Mouse (Mus musculus): Measurements from ENCODE around the gene Ncs1.

Ncs1 gene

DNA sequence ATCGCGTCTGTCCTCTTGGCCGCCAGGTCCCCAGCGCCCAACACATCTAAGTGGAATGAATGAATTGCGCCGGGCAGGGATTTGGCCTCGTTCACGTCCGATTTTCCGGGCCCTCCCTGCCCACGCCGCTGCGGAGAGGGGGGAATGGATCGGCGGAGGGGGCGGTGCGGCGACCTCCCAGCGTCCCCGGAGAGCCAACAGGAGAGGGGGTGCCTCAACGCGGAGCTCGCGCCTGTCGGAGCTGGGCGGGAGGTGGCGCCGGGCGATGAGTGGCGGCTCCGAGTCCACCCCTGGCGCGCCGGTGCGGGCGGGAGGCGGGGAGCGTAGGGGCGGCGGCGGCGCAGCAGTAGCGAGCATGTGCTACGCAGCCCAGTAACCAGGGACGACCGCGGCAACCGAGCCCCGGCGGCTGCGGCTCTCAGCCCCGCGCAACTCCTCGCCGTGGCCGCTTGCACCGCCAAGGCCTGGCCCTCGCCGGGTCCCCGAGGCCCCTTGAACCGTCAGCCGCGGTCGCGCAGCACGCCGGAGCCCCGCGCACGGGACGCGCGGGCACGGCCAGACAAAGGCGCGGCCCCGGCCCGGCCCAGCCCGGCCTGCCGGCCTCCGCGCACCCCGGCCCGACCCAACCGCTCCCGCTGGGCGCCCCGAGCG, at the start of gene Ncs1:
Gene Ncs1 (plus strand): TSS at position 333 of the 651 bp plus-strand sequence.
- DNase-seq (ENCODE audit: low spot score in 2 of 2), result peak; percentile 55 to 77

DNA sequence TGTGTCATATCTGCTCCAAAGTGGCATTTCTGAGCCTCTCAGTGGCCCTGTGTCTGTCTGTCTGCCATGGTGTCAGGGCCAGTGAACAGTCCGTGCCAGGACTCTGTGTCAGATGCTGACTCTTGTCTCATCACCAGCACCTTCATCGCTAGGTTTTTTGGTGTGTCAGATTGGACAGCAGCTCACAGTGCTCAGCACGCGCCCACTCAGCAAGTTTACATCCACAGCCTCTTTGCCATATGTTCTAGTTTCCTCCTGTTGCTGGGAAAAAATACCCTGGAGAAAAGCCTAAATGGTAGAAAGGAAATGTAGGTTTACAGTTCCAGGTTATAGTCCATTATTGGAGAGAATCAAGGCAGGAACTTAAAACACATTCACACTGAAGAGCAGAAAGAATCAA, 47.0 kb upstream of the Ncs1 start:
- no peak for DNase-seq (ENCODE audit: low spot score in 2 of 2)

DNA sequence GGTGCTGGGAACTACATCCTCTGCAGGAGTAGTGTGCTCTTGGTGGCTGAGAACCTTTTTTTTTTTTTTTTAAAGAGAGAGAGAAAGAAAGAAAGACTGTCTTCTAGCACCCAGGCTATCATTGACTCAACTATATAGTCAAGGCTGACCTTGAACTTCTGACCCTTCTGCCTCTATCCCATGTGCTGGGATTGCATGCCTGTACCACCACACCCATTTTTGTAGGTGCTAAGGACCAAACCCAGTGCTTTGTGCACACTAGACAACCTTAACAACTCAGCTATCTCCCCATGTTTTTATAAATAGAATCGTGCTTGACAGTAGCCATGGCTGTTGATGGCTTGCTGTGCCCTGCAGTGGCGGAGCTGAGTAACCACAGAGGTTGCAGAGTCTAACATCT, 45.6 kb upstream of the Ncs1 start:
- DNase-seq (ENCODE audit: low spot score in 2 of 2), result no peak

DNA sequence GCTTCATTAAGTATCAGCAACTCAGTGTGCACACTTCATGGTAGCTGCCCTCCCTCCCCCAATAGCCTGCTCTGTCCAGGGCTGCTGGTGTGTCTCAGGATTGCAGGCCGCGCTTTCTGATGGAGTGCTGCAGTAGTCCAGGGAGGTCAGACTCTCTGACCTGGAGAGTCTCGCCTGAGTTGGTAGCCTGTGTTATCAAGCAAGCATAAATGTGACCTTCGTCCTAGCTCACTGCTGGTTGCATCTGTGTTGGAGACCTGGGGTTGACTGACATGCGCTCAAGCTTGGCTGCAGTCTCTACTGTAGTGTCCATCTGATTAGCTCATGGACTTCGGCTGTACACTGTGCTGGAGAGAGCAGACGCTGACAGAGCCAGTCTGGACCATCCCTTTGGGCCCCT, 43.8 kb upstream of the Ncs1 start:
- DNase-seq (ENCODE audit: low spot score in 2 of 2), result no peak

DNA sequence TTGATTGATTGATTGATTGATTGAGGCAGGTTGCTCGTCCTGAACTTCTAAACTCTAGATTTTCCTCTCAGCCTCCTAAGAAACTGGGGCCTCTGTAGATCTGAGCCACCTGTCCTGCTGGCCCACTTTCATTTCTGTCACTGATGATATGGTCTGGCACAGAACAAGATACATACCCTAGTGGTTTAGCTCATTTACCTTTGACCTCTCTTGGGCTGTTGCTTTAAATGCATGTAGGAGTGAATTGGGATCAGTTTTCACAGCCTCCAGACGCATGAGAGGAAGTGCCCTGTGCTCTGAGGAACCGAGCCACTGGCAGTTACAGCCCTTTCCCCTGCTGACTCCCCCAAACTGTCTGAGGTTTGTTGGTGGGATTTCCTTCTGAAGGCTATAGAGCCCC, 43.3 kb upstream of the Ncs1 start:
- DNase-seq (ENCODE audit: low spot score in 2 of 2), result no peak

DNA sequence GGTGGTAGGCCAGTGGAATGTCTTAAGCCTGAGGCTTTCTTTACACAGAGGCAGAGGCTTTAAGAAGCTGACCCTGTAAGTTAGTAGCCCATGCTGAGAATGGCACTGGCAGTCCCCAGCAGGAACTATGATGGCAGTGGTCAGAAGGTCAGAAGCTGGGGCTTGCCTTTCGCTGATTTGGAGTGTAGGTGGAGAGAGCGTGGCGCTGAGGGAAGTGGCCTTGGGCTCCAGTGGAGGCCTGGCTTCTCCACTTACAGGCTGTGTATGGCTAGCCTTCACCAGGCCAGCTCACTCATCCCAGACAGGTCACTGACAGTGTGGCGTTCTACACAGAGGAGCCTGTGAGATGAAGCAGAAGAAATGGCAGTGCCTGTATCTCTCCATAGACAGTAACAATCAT, 42.7 kb upstream of the Ncs1 start:
- DNase-seq (ENCODE audit: low spot score in 2 of 2), result no peak

DNA sequence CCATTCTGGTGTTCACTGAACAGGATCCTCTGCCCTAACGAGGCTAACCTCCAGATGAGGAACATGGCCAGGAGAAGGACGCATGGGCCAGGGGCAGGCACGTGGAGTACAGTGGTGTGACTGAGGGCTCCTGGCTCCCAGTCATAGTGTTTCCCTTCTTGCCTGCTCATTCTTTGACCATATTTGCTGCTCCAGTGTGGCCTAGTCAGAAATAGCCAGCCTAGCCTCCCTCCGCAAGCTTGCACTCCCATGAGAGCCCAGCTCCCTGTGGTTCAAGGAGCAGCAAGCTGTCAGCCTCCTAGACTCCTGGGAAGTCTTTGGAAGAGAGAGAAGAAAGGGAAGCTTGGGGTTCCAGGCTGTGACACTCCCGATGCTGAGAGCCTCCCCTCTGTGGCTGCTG, 40.9 kb upstream of the Ncs1 start:
- no peak for DNase-seq (ENCODE audit: low spot score in 2 of 2)

DNA sequence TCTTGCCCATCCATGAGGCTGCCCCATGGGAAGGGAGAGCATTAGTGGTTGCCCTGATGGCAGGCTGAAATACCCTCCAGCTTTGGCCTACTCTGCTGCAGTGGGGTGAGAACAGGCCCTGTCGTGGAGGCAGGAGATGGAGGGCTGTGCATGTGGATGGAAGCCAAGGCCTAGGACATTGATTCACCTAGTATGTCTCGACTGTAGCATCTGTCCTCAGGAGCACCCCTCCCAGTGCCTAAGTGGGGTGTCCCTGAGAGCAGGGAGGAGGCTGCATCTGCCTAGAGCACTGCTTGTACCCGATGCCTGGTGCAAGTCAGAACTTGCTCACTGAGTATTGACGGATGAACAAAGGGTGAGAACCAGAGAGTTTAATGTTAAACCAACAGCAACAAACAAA, 39.4 kb upstream of the Ncs1 start:
- DNase-seq (ENCODE audit: low spot score in 2 of 2), result no peak

DNA sequence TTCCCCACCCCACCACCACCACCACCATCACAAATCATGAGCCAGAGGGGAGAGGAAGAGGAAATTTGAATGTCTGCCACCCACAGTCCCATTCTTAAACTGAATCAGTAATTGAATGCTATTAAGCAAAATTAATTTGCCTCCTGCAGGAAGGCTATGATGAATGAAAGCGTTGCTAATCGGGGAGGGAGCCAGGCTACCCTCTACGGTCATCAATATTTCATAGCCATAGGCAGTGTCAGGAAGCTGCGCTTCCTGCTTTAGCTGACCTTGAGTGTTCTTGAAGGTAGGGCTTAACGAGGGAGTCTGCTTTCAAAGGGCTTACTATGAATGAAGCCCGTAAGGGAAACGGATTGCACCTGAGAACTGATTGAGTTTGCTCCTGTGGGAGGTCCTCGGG, 38.7 kb upstream of the Ncs1 start:
- no peak for DNase-seq (ENCODE audit: low spot score in 2 of 2)

DNA sequence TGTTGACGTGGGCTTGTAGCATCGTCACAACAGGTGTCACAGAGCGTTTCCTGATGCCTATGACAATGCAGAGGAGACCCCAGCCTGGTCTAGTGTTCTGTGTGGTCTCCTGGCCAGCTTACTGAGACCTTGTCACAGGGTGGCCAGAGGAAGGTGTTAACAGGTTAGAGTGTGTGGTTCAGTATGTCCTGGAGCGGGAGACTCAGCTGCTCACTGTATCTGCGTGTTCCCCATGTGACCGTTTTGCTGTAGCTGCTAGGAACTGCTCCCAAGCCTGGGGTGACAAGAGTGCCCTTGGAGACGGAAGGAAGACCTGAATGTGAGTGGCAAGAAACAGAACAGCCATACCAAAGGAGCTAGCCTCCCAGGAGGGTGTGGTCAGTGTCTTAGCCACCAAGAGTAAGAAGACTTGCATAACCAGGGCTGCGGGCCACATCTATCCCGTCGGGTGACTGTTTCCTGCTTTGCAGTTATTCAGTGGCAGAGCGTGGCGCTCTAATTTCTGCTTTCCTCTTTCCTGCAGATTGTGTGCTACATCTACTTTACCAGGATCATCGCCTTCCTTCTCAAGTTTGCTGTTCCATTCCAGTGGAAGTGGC, 37.0 kb upstream of the Ncs1 start:
- no peak for DNase-seq (ENCODE audit: low spot score in 2 of 2)

DNA sequence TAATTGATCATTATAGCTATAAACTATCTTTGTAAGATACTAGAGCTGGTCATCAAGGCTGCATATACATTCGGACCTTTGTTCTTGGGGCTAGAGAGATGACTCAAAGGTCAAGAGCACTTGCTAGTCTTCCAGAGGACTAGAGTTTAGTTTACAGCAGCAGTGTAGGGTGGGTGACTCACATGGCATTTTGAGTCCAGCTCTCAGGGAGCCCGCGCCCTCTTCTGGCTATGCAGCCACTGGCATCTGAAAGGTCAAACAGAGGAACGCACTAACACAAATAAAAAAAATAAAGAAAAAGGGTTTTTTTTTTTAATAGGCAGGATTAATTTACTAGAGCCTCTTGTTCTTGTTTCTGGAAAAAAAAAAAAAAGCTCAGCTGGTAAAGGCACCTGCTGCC, 36.1 kb upstream of the Ncs1 start:
- DNase-seq (ENCODE audit: low spot score in 2 of 2), result no peak

DNA sequence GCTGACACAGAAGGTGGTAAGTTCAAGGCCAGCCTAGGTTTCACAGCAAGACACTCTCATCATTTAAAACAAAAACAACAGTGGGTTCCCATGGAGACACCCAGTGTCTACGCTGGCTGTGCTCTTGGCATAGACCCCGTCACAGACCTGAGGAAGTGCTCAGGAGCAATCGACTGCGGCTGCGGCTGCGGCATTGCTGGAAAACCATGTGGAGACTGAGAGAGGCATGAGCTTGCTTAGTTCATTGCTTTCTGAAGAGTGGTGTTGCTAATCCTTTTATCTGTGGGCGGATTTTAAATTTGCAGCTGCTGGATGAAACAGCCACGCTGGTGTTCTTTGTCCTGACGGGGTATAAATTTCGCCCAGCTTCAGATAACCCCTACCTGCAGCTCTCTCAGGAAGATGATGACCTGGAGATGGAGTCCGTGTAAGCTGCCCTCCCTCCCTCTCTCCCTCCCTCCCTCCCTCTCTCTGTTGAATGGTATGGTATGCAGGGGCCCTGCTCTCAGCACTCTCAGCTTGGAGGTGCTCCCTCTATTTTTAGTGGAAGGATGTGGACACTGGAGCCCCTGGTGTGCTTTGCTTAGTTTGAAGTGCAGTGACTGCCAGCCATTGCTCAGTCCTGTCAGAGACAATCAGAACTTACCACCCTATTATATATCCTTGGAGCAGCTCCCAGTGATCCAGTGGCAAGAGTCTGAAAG, 35.3 kb upstream of the Ncs1 start:
- no peak for DNase-seq (ENCODE audit: low spot score in 2 of 2)

DNA sequence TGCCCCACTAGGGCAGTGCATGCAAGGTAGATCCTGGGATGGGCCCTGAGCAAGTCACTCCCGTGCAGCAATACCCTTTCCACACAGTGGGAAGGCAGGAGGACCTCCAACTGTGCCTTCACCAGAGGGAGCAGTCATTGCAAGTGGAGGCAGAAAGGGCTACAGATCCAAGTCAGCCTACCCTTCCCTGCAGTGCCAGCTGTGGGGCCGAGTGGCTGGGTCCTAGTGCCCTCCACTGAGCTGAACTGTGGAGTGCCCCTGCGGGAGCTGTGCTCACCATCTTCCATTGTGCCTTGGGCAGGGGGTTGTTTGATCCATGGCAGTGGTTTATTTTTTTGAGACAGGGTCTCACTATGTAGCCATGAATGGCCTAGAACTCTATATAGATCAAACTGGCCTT, 34.4 kb upstream of the Ncs1 start:
- DNase-seq (ENCODE audit: low spot score in 2 of 2), result no peak

DNA sequence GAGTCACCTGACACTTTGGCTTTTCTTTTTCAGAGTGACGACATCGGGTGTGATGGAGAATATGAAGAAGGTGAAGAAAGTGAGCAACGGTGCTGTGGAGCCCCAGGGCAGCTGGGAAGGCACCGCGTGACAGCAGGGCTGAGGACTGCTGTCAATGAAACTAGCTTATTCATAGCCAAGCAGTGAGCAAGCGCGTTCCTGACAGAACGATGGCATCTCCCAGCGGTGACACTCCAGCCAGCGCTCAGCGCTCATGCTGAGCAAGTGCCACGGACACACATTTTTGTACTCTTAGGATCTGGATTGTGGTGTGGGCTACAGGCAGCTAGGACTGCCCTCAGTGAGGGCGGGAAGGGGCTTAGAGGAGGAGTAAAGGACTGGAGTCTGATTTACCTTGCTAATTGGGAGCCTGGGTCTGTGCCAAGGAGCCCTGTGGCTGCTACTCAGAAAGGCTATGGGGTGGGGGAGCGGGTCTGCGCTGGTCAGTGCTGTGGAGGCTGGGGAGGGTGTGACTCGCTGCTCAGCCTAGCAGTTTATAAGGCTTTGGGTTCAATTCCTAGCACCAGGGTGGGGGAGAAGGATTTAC, 31.3 kb upstream of the Ncs1 start:
- DNase-seq (ENCODE audit: low spot score in 2 of 2), result no peak

DNA sequence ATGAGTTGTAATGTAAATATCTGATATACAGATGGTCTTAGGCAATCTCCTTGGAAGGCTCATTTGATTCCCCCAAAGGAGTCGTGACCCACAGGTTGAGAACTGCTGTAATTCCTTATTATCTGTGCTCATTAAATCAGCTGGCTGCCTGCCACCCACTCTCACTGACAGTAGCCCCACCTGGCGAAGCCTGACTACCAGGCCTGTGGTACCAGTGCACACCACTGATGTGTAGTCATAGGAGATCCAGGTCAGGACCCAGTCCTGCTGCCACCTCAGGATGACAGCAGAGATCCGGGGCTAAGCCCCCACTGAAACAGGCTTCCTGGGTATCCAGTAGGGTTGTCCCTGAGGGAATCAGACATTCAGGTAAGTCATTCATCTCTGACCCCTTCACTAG, 27.0 kb upstream of the Ncs1 start:
- no peak for DNase-seq (ENCODE audit: low spot score in 2 of 2)

DNA sequence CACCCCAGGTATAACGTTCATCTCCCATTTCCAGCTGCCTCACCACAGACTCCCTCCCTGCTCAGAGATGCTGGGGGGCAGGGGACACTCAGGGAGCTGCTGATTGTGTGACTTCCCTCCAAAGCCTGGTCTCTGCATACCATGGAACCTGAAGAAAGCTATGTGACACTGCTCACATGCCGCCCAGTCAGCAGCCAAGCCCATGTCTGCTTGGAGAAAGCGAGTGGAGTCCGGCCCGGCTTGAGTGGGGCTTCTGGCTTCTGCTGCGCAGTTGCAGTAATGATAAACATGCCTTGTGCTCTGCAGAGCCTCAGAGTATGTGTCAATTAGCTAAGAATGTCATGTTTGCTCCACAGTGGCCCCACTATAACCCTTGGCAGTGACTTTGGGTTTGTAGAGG, 26.2 kb upstream of the Ncs1 start:
- no peak for DNase-seq (ENCODE audit: low spot score in 2 of 2)

DNA sequence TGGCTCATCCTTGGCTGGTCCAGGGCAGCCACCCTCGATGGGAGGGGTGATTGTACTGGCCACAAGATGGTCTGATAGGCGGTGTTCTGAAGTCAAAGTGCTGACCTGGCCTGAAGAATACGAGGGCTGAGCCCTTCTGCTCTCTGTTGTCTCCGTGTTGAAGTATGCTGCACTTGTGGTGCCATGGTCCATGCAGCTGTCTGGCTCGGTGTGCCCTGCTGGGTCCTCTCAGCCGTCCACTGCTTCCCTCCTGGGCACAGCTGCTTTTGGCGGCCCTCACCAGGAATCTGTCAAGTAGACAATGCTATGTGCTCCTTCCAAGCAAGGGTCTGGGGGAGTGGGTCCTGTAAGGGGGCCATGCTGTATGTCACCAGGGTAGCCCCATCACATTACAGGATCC, 24.8 kb upstream of the Ncs1 start:
- no peak for DNase-seq (ENCODE audit: low spot score in 2 of 2)

DNA sequence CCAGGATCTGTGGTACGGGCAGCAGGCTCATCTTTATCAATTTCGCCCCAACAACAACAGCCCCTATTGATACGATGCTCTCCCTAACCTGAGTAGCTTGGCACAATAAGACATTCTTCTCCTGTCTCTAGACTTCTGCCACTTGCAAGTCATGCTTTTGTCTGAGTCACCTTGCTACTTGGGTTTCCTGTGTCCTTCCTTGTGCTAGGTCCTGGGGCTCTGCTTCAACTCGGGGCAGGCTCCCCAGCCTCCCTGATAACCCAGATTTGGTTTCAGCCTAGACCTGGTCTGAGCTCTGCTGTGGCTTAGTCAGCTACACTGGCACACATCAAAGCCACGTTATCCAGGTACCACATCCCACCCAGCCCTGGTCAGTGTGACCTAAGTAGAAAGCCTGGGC, 24.0 kb upstream of the Ncs1 start:
- DNase-seq (ENCODE audit: low spot score in 2 of 2), result no peak

DNA sequence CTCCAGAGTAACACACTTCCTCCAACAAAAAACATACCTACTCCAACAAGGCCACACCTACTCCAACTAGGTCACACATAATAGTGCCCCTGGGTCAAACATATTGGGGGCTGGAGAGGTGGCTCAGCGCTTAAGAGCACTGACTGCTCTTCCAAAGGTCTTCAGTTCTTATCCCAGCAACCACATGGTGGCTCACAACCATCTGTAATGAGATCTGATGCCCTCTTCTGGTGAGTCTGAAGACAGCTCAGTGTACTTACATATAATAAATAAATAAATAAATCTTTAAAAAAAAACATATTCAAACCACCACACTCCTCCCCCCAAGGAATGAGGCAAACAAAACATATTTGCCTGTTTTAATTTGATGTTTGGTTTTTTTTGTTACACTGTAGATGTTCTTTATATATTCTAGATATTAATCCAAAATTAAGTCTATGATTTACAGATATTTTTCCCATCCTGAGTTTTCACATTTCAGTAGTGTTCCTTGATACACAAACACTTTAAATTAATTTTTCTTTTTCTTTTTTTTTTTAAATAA, 16.8 kb upstream of the Ncs1 start:
- DNase-seq (ENCODE audit: low spot score in 2 of 2), result no peak

DNA sequence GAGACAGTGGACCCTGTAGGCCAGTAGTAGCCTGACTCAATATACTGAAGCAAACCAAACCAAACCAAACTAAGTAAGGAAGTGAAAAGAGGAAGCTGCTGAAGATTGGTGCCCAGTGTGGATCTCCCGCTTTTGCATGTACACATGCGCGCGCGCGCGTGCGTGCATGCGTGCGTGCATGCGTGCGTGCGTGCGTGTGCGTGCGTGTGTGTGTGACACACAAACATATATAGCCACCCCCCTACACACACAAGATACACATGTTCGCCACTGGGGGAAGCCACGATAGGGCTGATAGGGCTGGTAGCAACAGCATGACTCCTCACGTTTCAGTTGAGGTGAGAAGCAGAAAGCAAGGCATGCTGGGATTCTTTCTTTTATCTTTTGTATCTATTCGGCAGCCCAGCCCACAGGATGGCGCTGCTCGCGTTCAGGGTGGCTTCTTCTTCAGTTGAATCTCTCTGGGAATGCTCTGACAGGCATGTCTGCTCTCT, 6.4 kb upstream of the Ncs1 start:
- no peak for DNase-seq (ENCODE audit: low spot score in 2 of 2)

DNA sequence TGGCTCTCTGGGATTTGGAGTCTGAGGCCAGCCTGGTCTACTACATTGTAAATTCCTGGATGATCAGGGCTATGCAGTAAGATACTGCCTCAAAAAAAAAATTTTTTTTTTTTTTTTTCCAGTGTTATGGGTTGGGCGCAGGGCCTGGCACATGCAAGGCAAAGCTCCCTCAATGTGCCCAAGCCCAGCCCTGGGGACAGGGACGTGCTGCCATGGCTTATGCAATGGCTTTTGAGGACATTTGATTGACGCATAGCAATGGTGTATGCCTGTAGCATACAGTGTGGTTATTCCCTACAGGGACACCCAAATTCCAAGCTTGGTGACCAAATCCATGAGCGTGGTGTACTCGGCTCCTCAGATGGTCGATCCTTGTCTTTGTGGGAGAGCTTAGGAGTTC, 5.8 kb upstream of the Ncs1 start:
- no peak for DNase-seq (ENCODE audit: low spot score in 2 of 2)

DNA sequence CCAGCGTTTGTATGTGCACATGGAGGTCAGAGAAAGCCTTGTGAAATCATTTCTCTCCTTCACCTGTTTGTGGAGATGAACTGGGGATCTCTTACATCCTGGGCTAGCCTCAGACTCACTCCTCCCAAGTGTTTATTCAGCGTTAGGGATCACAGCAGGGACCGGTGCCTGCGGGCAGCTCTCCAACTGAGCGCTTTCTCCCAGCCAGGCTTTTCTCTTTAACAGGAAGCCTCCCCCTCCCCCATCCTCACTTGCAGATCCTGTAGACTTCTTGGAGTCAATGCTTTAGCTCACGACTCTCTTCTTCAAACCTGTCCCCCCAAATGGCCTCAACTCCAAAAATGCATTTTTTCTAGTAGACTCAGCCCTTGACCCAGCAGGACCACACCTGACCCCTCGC, 4.0 kb upstream of the Ncs1 start:
- DNase-seq (ENCODE audit: low spot score in 2 of 2), result no peak

DNA sequence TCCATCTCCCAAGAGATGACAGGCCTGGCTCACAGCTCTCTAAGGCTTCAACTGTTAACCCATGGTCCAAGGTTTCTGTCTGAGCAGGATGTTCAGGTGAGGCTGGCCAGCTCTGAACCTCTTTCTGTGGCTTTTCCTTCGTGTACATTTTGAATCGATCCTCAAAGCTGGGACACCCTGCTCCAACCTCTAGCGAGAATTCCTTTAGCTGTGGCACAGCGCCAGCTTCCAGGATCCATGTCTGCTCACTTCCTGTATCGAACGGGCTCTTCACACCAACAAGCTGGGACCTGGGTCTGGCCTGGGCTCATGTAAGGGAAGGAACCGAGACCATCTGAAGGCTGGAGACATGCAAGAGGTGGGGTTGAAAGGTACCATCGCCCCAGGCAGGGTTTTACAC, 1.4 kb upstream of the Ncs1 start:
- DNase-seq (ENCODE audit: low spot score in 2 of 2), result no peak
